Mouse (Mus musculus) cerebral cortex, adult 2 months (tissue): ENCODE measurements around the gene Negr1.

Experiments used
- WGBS: fragments of 180-500 bp; shearing (Covaris S2); methylation state at CpG from one replicate; pipeline ENCODE4 v1.1.7; 2018; 5-methylcytosine and 5-hydroxymethylcytosine counted together

Gene Negr1

GRCm38 (mm10) chr3:156925102-156925501 is 363.5 kb downstream of the Negr1 start:
- WGBS: 84% methylated on average over 5 of the region's 5 CpGs

DNA sequence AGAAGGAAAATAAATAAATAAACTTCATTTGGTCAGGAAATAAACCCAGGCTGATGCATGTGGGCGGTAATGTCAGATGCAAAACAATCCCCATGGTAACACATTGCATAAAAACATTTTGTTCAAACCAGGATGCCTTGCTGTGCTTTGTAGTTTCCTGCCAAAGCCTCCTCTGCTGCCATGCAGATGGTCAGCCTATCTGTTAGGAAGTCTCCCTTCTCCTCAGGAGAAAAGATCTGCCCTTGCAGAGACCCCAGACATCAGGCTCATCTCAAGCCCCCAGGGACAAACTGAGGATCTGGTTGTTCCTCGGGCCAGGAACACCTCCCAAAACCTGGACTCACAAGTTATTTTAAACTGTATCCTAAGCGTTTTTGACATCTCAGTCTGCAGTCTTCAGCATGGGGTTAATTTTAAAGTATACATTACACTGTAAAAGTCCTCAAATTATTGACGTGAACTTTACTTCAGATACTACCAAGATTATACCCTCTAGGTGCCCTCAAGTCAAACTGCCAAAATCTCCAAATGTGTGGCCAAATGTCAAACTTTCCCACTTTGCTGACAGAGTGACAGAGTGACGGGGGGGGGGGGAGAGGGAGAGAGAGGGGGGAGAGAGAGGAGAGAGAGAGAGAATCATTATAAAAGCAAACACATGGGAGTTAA is 366.9 kb downstream of the Negr1 start:
- 48% methylated on average over 5 of the region's 5 CpGs for WGBS

DNA sequence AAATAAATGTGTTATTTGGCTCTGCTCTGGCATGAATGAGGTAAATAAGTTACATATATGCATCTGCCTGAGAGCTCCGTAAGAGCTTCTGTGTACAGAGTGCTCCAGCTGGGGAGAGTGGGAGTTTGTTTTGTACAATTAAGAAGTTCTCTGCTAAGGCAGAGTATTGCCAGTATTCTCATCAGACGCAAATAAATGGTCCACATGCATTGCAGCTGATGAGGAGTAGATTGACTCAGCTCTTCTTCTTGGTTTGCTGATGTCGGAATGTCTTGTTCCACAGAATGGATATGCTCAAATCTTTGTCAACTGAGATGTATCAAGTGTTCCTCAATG is 367.4 kb downstream of the Negr1 start:
- 46% methylated on average over 3 of the region's 3 CpGs for WGBS

GRCm38 (mm10) chr3:156929677-156930440 is 368.3 kb downstream of the Negr1 start:
- WGBS: 72% methylated on average over 2 of the region's 2 CpGs

- 90% methylated on average over 2 of the region's 2 CpGs for WGBS
Measured at GRCm38 (mm10) chr3:156931011-156931410, 369.4 kb downstream of the Negr1 start.

GRCm38 (mm10) chr3:156931540-156931939 is 369.9 kb downstream of the Negr1 start:
- 96% methylated on average over 1 of the region's 1 CpGs for WGBS

- 69% methylated on average over 5 of the region's 5 CpGs for WGBS
Measured at GRCm38 (mm10) chr3:156934778-156935290, 373.2 kb downstream of the Negr1 start.

DNA sequence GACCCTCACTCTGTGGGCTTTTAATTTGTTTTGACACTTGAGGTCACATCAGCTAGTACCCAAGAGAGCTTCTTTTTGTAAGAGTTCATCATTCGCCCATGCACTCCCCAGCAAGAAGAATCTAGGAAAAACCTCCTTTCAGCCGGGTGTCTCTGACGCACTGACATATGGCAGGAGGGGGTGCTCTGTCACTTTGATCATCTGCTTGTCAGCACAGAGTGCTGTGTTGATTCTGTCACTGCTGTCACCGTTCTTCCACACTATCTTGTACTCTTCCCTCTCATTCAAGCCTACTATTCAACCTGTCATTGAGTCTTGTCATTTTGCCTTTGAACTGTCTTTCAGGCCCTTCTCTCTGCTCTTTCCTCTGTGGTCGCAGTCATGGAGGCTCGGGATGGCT is 385.8 kb downstream of the Negr1 start:
- 69% methylated on average over 6 of the region's 6 CpGs for WGBS

- WGBS: 70% methylated on average over 6 of the region's 6 CpGs
Measured at GRCm38 (mm10) chr3:156952970-156953369, 391.4 kb downstream of the Negr1 start.

DNA sequence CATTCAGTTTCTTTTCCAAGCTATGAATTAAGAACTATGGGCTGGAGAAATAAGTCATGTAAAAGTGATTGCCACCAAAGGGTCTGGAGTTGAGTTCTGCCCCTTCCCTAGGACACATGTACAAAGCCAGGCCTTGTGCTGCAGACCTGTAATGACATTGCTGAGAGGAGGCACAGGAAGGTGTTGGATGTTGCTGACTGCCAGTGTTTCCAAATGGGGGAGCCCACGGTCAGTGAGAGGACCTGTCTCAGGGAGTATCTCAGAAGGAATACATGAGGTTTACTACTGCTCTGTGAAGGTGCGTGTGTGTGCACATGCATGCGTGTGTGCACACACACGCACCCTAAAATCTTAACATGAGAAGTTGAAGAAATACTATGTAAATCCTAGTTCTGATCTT is 393.5 kb downstream of the Negr1 start:
- 93% methylated on average over 4 of the region's 4 CpGs for WGBS

DNA sequence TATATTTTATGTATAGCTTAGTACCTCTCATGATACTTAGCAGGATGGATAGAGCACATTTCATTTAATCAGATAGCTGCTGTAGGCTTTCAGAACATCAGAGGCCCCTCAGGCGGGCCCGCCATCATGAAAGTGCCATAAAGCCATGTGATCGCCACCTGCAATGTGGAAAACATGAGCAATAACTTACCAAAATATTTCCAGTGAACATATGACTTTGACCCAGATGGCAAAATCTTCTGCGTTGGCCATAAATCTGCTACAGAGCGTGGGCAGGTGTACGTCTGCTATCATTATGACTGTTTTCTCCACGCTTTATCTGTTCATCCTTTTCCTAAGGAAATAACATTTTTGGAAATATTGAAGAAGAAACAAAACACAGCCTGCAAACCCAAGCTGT is 397.0 kb downstream of the Negr1 start:
- WGBS: 58% methylated on average over 7 of the region's 7 CpGs

DNA sequence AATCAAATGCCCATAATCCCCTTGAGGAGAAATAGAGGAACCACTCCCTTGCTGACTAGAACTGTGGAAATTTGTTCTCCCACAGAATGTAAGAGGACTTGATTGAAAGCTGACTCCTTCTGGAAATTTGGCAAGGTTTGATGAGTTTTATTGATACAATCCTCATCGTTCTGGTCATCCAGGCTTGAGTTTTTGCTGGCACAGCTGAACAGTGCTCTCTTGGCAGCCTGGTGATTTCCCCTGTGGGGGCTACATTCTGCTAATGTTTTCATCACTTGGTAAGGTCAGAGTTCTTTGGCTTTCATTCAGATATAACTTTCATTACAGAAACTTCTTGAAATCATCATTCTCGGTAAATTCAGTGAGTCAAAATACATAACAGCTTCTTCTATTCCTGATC is 407.2 kb downstream of the Negr1 start:
- WGBS: 62% methylated on average over 2 of the region's 2 CpGs

- 88% methylated on average over 2 of the region's 2 CpGs for WGBS
Measured at GRCm38 (mm10) chr3:156971104-156971503, 409.5 kb downstream of the Negr1 start.

- 80% methylated on average over 2 of the region's 2 CpGs for WGBS
Measured at GRCm38 (mm10) chr3:156976816-156977215, 415.2 kb downstream of the Negr1 start.

DNA sequence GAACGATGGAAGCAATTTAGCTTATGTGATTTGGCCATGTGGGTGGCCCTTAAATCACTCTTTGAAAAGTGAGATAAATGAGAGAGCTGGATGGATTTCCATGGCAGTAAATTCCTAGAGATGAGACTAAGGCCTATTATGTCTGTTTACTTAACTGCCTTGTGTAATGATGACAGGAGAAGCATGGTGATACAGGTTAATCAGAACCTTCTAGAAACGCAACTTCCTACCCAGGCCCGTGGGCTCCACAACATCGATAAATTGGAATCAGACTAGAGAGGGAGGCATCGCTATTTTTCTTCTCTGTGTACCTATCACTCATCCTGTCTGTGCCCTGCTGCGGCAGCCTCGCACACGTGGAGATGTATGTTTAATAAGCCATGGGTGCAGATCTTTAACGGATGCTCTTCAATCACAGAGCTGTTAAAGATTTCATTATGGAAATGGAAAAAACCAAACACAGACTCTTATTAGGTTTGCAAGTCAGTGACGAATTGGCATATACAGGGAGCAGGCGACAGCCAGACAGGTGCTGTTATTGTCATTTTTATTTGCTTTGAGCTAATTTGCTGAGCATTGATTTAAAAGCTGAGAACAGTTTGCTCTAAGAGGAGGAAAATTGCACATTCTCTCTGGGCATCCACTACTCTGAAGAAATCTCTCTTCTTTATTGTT is 418.6 kb downstream of the Negr1 start:
- 71% methylated on average over 11 of the region's 11 CpGs for WGBS

- 36% methylated on average over 4 of the region's 4 CpGs for WGBS
Measured at GRCm38 (mm10) chr3:156982102-156982501, 420.5 kb downstream of the Negr1 start.

DNA sequence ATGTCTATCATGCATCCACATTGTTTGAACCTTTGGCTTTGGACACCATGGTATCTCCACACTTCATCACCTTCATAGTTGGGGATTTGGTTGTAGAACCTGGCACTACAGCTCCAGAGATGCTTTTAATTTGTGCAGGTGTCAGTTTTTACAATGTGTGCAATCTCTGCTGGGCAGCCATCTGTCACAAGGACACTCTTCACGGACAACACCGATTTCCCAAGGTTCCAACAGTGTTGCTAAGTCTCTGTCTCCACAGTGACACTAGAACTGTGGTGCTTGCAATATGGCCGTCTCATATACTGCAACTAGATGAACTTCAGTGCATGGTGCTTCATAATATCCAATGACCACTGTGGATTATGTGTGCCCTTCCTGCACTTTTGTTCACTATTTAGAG is 425.5 kb downstream of the Negr1 start:
- WGBS: 86% methylated on average over 3 of the region's 3 CpGs

DNA sequence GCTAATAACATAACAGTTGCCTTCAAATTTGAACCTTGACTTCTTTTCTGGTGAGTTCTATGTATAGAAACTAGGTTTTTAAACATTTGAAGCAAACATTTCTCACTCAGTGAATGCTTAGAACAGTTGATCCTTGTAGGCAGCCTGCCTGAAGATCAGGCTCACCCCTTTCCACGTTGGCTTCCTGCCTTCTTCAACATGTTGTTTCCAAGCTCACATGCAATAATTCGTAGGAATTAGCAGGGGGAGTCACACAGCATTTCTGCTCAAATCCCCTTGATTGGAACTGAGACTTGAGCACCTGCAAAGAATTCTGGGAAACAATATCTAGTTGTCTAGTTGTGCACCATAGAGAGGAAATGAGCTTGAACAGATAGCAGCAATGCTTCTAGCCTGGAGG is 430.6 kb downstream of the Negr1 start:
- 30% methylated on average over 2 of the region's 2 CpGs for WGBS

DNA sequence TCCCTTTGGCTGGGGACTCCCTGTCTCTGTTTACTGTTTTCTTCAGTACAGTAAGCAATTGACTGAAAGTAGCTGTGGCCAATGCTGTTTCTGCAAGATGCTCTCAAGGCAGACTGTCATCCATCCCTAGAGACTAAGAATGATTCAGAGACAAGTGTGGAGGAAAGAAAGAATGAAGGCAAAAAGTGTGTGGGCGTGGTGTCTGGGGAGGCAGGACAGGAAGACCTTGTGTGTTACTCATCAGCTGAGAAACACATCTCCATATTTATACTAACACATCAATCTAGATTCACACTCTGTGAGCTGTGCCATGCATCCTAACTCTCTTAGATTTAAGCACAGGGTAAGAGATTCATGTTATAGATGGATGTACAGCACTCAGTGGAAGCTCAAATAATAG is 431.2 kb downstream of the Negr1 start:
- 36% methylated on average over 1 of the region's 1 CpGs for WGBS

DNA sequence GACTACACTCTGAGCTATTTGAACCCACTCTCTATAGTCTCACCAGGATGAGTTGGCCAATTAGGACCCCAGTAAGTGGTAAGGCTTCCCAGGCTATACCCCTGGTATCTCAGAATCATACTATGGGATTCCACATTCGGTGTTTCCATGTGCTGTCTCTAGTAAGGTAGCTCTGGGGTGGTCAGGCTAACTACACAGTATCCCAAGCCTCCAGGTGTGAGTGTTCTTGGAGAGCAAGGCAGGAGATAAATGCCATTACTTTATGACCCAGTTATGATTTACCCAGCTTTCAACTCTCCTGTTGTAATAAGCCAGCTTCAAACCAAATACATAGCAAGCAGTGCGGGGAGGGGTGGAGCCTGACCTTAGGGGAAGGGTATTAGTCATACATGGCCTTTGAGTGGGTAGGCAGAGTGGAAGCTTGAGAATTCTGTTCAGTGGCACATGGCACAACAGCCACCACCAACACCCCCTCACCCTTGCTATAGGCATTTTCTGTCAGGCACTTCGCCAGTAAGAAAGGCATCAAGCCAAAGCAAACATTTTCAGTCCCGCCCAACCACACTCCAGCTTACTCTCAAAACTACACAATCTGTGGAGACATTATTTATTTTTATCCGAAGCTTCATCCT is 437.7 kb downstream of the Negr1 start:
- WGBS: 60% methylated on average over 5 of the region's 5 CpGs

GRCm38 (mm10) chr3:157021632-157022031 is 460.0 kb downstream of the Negr1 start:
- whole genome bisulfite sequencing: 70% methylated on average over 2 of the region's 2 CpGs

- 52% methylated on average over 6 of the region's 6 CpGs for WGBS
Measured at GRCm38 (mm10) chr3:157024580-157024979, 463.0 kb downstream of the Negr1 start.
